9 mouse cellular contexts compared by ENCODE assay signal in genomic region chr16:66005954-66006580, GRCm38 (mm10).
DNase-seq lines count a peak whose midpoint lies in the region; ATAC-seq lines count a peak whose summit lies in the region.
"Had no signal": no experiment of that assay in that cellular context is flagged by ENCODE, and none has a peak within 500 bp of the region (broad histone marks: within the 10 kb centered on the region; RNA-seq: fewer than 3 reads in every experiment).

No protein-coding gene starts in this region.

- H3K9me3 ChIP-seq in limb, embryonic 11.5 days (ENCODE audit: control insufficient read depth, low read length) = no peaks in the 10 kb centered on the region
- H3K9me3 ChIP-seq in limb, embryonic 10.5 days (replicated peaks) = no peaks in the 10 kb centered on the region
- H3K9me3 ChIP-seq: midbrain, embryonic 12.5 days had no signal

- ATAC-seq in limb, embryonic 11.5 days (ENCODE audit: insufficient number of reproducible peaks, low FRiP score, low TSS enrichment, low read depth) = no peak

- H3K27me3 ChIP-seq in limb, embryonic 11.5 days (ENCODE audit: control insufficient read depth, insufficient read depth, low read length) = no peaks in the 10 kb centered on the region
- H3K27me3 ChIP-seq in limb, embryonic 10.5 days (ENCODE audit: low read depth, poor library complexity, severe bottlenecking) = no peaks in the 10 kb centered on the region
- H3K27me3 ChIP-seq: midbrain, embryonic 12.5 days had no signal

- H3K4me3 ChIP-seq in limb, embryonic 11.5 days (ENCODE audit: low read depth, low read length) = no peak overlapping the region
- H3K4me3 ChIP-seq in limb, embryonic 10.5 days = no peak overlapping the region
- H3K4me3 ChIP-seq: midbrain, embryonic 12.5 days had no signal

- intact Hi-C loops in gastrocnemius, postnatal 14 days (cut with DNase I; ENCODE audit: low total_unique reads) = loop anchor here (10.0 kb wide), 1 partner anchor 211 kb away; no protein-coding TSS in a partner anchor
- intact Hi-C loops in left cerebral cortex, postnatal 4 days (cut with DNase I) = loop anchor here (5.0 to 10.0 kb wide), 3 partner anchors 219 to 1251 kb away; no protein-coding TSS in a partner anchor

- H3K36me3 ChIP-seq in limb, embryonic 11.5 days (ENCODE audit: control insufficient read depth, insufficient read depth, low read length) = no peaks in the 10 kb centered on the region
- H3K36me3 ChIP-seq in limb, embryonic 10.5 days = no peaks in the 10 kb centered on the region
- H3K36me3 ChIP-seq: midbrain, embryonic 12.5 days had no signal

- H3K27ac ChIP-seq in limb, embryonic 11.5 days (replicated peaks; ENCODE audit: low read depth, low read length) = no peak overlapping the region
- no peak overlapping the region for H3K27ac ChIP-seq in limb, embryonic 10.5 days
- H3K27ac ChIP-seq: midbrain, embryonic 12.5 days had no signal

- H3K4me2 ChIP-seq in limb, embryonic 11.5 days (ENCODE audit: low read depth, severe bottlenecking) = no peak overlapping the region
- H3K4me2 ChIP-seq: midbrain, embryonic 12.5 days had no signal

- peak; percentile 5 for DNase-seq in adrenal gland, adult 2 months
- no peak for DNase-seq in adrenal gland, adult 18-20 months (ENCODE audit: low spot score in 2 of 2)
- DNase-seq in limb, embryonic 11.5 days (ENCODE audit: low spot score) = peak; percentile 67
- no peak for DNase-seq in limb, embryonic 10.5 days (ENCODE audit: low spot score)
- peak; percentile 68 for DNase-seq in brain, adult 2 months (ENCODE audit: low read depth, low spot score)
- DNase-seq in gastrocnemius, postnatal 14 days = peak; percentile 8
- peak; percentile 12 for DNase-seq in left cerebral cortex, postnatal 4 days
- DNase-seq in telencephalon, adult 2 months (ENCODE audit: low read depth, low spot score) = peak; percentile 33

- 49% methylated on average over 7 of the region's 7 CpGs for WGBS in limb, embryonic 11.5 days
- 56% methylated on average over 7 of the region's 7 CpGs for WGBS in limb, embryonic 10.5 days

- H3K4me1 ChIP-seq in limb, embryonic 11.5 days (ENCODE audit: control insufficient read depth, insufficient read depth, low read length) = no peaks in the 10 kb centered on the region
- H3K4me1 ChIP-seq in limb, embryonic 10.5 days = no peaks in the 10 kb centered on the region
- H3K4me1 ChIP-seq: midbrain, embryonic 12.5 days had no signal

- no peak overlapping the region for H3K9ac ChIP-seq in limb, embryonic 11.5 days (ENCODE audit: low read length)
- H3K9ac ChIP-seq: midbrain, embryonic 12.5 days had no signal

Comparison
In these comparisons a context has a peak if more than half of its experiments do, and no peak if none do; other contexts are left out.
1. DNase-seq: peak in adrenal gland, adult 2 months (single experiment), limb, embryonic 11.5 days (single experiment), brain, adult 2 months (single experiment), gastrocnemius, postnatal 14 days (single experiment), left cerebral cortex, postnatal 4 days (single experiment) and telencephalon, adult 2 months (single experiment); none in adrenal gland, adult 18-20 months (0 of 2) and limb, embryonic 10.5 days (single experiment).